Mouse (Mus musculus): ENCODE measurements around the gene Eloa.

DNA sequence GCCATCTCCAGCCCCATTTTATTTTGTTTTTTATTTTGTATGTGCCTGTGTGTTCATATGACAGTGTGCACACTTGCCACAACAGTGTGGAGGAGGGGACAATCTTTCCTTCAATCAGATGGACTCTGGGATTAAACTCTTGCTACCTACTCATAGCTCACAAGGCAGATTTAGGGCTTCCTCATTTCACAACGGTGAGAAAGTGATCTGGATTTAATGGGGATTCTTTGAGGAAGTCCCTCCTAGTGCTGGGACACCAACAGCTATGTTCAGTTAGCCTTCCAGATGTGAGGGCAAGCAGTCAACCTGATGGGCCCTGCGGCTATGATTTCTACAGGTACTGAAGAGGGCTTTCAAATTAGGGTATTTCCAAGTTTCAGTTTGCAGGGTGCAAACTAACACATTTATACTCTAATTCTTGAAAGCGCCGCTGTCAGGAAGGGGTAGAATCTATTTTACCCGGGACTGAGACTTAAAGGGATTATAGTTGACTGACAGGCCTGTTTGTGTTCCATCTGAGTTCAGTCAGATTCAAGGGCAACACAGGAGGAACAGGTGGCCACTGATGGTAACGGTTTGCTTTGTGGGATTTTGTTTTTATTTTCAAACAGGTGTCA, 22.3 kb upstream of the Eloa start:
- TF ChIP-seq CTCF (IDR thresholded peaks at IDR 0.05; ENCODE audit: borderline replicate concordance, insufficient read depth, low read length) (no peak), POLR2A (IDR thresholded peaks at IDR 0.05; ENCODE audit: low read depth, low read length) (no peak)
